ENCODE assay signal across 7 mouse cellular contexts in genomic region chr13:28757846-28758522, GRCm38 (mm10).
DNase-seq lines count a peak whose midpoint lies in the region; ATAC-seq and TF ChIP-seq lines count a peak whose summit lies in the region.

No protein-coding gene starts in this region.

- H3K9me3 ChIP-seq in heart, embryonic 11.5 days (replicated peaks; ENCODE audit: control insufficient read depth, low read length), result no peaks in the 10 kb centered on the region
- no peaks in the 10 kb centered on the region for H3K9me3 ChIP-seq in kidney, embryonic 15.5 days (replicated peaks)
- no peaks in the 10 kb centered on the region for H3K9me3 ChIP-seq in liver, embryonic 12.5 days (replicated peaks)
- no peaks in the 10 kb centered on the region for H3K9me3 ChIP-seq in stomach, embryonic 14.5 days (ENCODE audit: control insufficient read depth, low read depth, low read length)

- no peaks in the 10 kb centered on the region for H3K36me3 ChIP-seq in heart, embryonic 11.5 days (ENCODE audit: control insufficient read depth, insufficient read depth, low read length)
- no peaks in the 10 kb centered on the region for H3K36me3 ChIP-seq in kidney, embryonic 15.5 days
- H3K36me3 ChIP-seq in liver, embryonic 12.5 days, result no peaks in the 10 kb centered on the region
- no peaks in the 10 kb centered on the region for H3K36me3 ChIP-seq in stomach, embryonic 14.5 days (ENCODE audit: control insufficient read depth, insufficient read depth, low read length)

- peak overlapping the region; percentile 98 for H3K27ac ChIP-seq in embryonic fibroblast, embryonic 13.5 days (ENCODE audit: insufficient read depth, low read length)
- H3K27ac ChIP-seq in heart, embryonic 11.5 days (ENCODE audit: low read depth, low read length), result peak overlapping the region; percentile 90
- peak overlapping the region; percentile 98 for H3K27ac ChIP-seq in kidney, embryonic 15.5 days
- H3K27ac ChIP-seq in liver, embryonic 12.5 days, result 0 out of 2 replicates have a peak overlapping the region, but pooled peaks have one; percentile 18
- H3K27ac ChIP-seq in stomach, embryonic 14.5 days (ENCODE audit: low read length), result peak overlapping the region; percentile 97

- no peak for TF ChIP-seq CTCF in embryonic fibroblast, embryonic 13.5 days (IDR thresholded peaks at IDR 0.05; ENCODE audit: borderline replicate concordance, insufficient read depth, low read length)

- peak; percentile 77 for TF ChIP-seq POLR2A in embryonic fibroblast, embryonic 13.5 days (IDR thresholded peaks at IDR 0.05; ENCODE audit: low read depth, low read length)

- H3K4me3 ChIP-seq in embryonic fibroblast, embryonic 13.5 days (ENCODE audit: insufficient read depth, low read length), result peak overlapping the region; percentile 22
- peak overlapping the region; percentile 37 for H3K4me3 ChIP-seq in heart, embryonic 11.5 days (ENCODE audit: low read depth, low read length)
- peak overlapping the region; percentile 38 for H3K4me3 ChIP-seq in kidney, embryonic 15.5 days (replicated peaks)
- peak overlapping the region; percentile 25 for H3K4me3 ChIP-seq in liver, embryonic 12.5 days
- peak overlapping the region; percentile 28 for H3K4me3 ChIP-seq in stomach, embryonic 14.5 days (ENCODE audit: low read depth, low read length)

- peak; percentile 74 for ATAC-seq in heart, embryonic 11.5 days (replicated peaks; ENCODE audit: insufficient number of reproducible peaks, low FRiP score, low TSS enrichment)
- ATAC-seq in kidney, embryonic 15.5 days (replicated peaks; ENCODE audit: low FRiP score), result peak; percentile 91
- ATAC-seq in liver, embryonic 12.5 days, result peak; percentile 63
- ATAC-seq in stomach, embryonic 14.5 days (ENCODE audit: insufficient number of reproducible peaks, insufficient read depth, low FRiP score, low read depth), result peak; percentile 89

- peak; percentile 63 for DNase-seq in adipocyte (ENCODE audit: low spot score)
- DNase-seq in natural killer cell, adult 2 months (ENCODE audit: low spot score in 2 of 2), result peak; percentile 11 to 35

- peak overlapping the region; percentile 68 for H3K9ac ChIP-seq in heart, embryonic 11.5 days (ENCODE audit: low read depth, low read length)
- peak overlapping the region; percentile 38; the same call in 1 of the 2 replicates for H3K9ac ChIP-seq in kidney, embryonic 15.5 days
- H3K9ac ChIP-seq in liver, embryonic 12.5 days, result peak overlapping the region; percentile 2; the same call in 1 of the 2 replicates
- peak overlapping the region; percentile 38; the same call in 1 of the 2 replicates for H3K9ac ChIP-seq in stomach, embryonic 14.5 days (replicated peaks; ENCODE audit: low read depth, low read length)

- H3K4me2 ChIP-seq in heart, embryonic 11.5 days, result peak overlapping the region; percentile 71
- peak overlapping the region; percentile 67 for H3K4me2 ChIP-seq in kidney, embryonic 15.5 days
- H3K4me2 ChIP-seq in liver, embryonic 12.5 days, result peak overlapping the region; percentile 52
- peak overlapping the region; percentile 44 for H3K4me2 ChIP-seq in stomach, embryonic 14.5 days (replicated peaks; ENCODE audit: low read depth, low read length)

- H3K27me3 ChIP-seq in heart, embryonic 11.5 days (ENCODE audit: control insufficient read depth, insufficient read depth, low read length), result no peaks in the 10 kb centered on the region
- H3K27me3 ChIP-seq in kidney, embryonic 15.5 days, result no peaks in the 10 kb centered on the region
- H3K27me3 ChIP-seq in liver, embryonic 12.5 days (replicated peaks), result no peaks in the 10 kb centered on the region
- H3K27me3 ChIP-seq in stomach, embryonic 14.5 days (ENCODE audit: control insufficient read depth, insufficient read depth, low read length), result no peaks in the 10 kb centered on the region

- peaks cover 21% of the 10 kb centered on the region for H3K4me1 ChIP-seq in embryonic fibroblast, embryonic 13.5 days (ENCODE audit: control insufficient read depth, insufficient read depth, low read length)
- peaks cover 16% of the 10 kb centered on the region for H3K4me1 ChIP-seq in heart, embryonic 11.5 days (ENCODE audit: control insufficient read depth, insufficient read depth, low read length)
- H3K4me1 ChIP-seq in kidney, embryonic 15.5 days, result peaks cover 61% of the 10 kb centered on the region
- peaks cover 16% of the 10 kb centered on the region for H3K4me1 ChIP-seq in liver, embryonic 12.5 days
- peaks cover 39% of the 10 kb centered on the region for H3K4me1 ChIP-seq in stomach, embryonic 14.5 days (ENCODE audit: control insufficient read depth, insufficient read depth, low read length)

- WGBS in heart, embryonic 11.5 days (ENCODE audit: insufficient replicate concordance), result 3% methylated on average over 13 of the region's 13 CpGs
- WGBS in kidney, embryonic 15.5 days, result 2% methylated on average over 13 of the region's 13 CpGs
- WGBS in liver, embryonic 12.5 days (ENCODE audit: insufficient replicate concordance), result 8% methylated on average over 13 of the region's 13 CpGs
- 3% methylated on average over 13 of the region's 13 CpGs for WGBS in stomach, embryonic 14.5 days

Comparison
In these comparisons a context has a peak if more than half of its experiments do, and no peak if none do; other contexts are left out.
1. Peak in every context shown above with its lines: DNase-seq, ATAC-seq, H3K4me3 ChIP-seq and H3K27ac ChIP-seq.
2. H3K27ac ChIP-seq: peak in every context shown above with its lines; median percentile 98 in embryonic fibroblast, embryonic 13.5 days; 98 in kidney, embryonic 15.5 days; 97 in stomach, embryonic 14.5 days; 90 in heart, embryonic 11.5 days; 18 in liver, embryonic 12.5 days.
3. H3K9ac ChIP-seq: peak in every context shown above with its lines; median percentile 68 in heart, embryonic 11.5 days; 38 in kidney, embryonic 15.5 days; 38 in stomach, embryonic 14.5 days; 2 in liver, embryonic 12.5 days.